Mouse (Mus musculus) liver, embryonic 14.5 days (tissue): ENCODE data around the gene Foxo6. TPM values are rescaled to one million over a fixed set of nuclear protein-coding genes. Genes with fewer than 3 reads are reported as not detected.

Source experiments
- ATAC-seq: fragments of 200-750 bp; cut with Nextera tagmentation; 2 replicates; pipeline ENCODE4 v1.8.0; 2017; ENCODE audit warnings: moderate number of reproducible peaks, mild to moderate bottlenecking, moderate library complexity; ENCODE audit not compliant: insufficient read depth
- DNase-seq, 3 experiments: peaks; one replicate each; pipeline ENCODE4 v3.0.0-alpha.2; 2012 to 2013; ENCODE audit warnings: low read depth in 3 of 3, low spot score in 3 of 3
- H3K27ac ChIP-seq: fragments of 300-500 bp; sonication (generic); 2 replicates; pipeline ENCODE4 v1.5.1; 2014; ENCODE audit warnings: moderate library complexity, mild to moderate bottlenecking, control low read depth, inconsistent platforms
- H3K27me3 ChIP-seq: fragments of 300-500 bp; sonication (generic); 2 replicates; pipeline ENCODE4 v1.6.1; 2014; ENCODE audit warnings: mild to moderate bottlenecking, low read length, moderate library complexity; ENCODE audit not compliant: control insufficient read depth, insufficient read depth
- H3K36me3 ChIP-seq: fragments of 300-500 bp; sonication (generic); replicated peaks from 2 replicates; pipeline ENCODE4 v1.6.1; 2014; ENCODE audit warnings: low read depth; ENCODE audit not compliant: control insufficient read depth, insufficient read depth
- H3K4me1 ChIP-seq, 2 experiments: fragments of 200-500 bp in 1 of 2; fragments of 300-500 bp in 1 of 2; sonication (generic) in 1 of 2; replicated peaks; 2 replicates each; pipeline ENCODE4 v1.6.1; 2012 to 2014; ENCODE audit warnings: antibody characterized with exemption in 1 of 2, inconsistent platforms in 1 of 2, low read length in 1 of 2; ENCODE audit not compliant: control insufficient read depth in 2 of 2, insufficient read depth in 2 of 2
- H3K4me2 ChIP-seq: fragments of 300-500 bp; sonication (generic); 2 replicates; pipeline ENCODE4 v1.6.1; 2014; ENCODE audit warnings: low read depth, mild to moderate bottlenecking, control low read depth, moderate library complexity
- H3K4me3 ChIP-seq, 2 experiments: fragments of 200-500 bp in 1 of 2; fragments of 300-500 bp in 1 of 2; sonication (generic) in 1 of 2; 2 replicates each; pipeline ENCODE4 v1.5.1; 2012 to 2014; ENCODE audit warnings: low read depth in 2 of 2, low read length in 2 of 2, mild to moderate bottlenecking in 2 of 2, control low read depth in 1 of 2, inconsistent platforms in 1 of 2, moderate library complexity in 1 of 2; ENCODE audit not compliant: insufficient read depth in 1 of 2
- H3K9ac ChIP-seq: fragments of 300-500 bp; sonication (generic); replicated peaks from 2 replicates; pipeline ENCODE4 v1.6.1; 2014; ENCODE audit warnings: mild to moderate bottlenecking, control low read depth, moderate library complexity
- H3K9me3 ChIP-seq: fragments of 300-500 bp; sonication (generic); 2 replicates; pipeline ENCODE4 v1.6.1; 2016; ENCODE audit warnings: low read length, mixed read lengths; ENCODE audit not compliant: control insufficient read depth
- CTCF ChIP-seq: IDR thresholded peaks from 2 replicates; pipeline ENCODE4 v1.5.1; 2016; ENCODE audit warnings: antibody characterized with exemption, low read depth, control low read depth
- EP300 ChIP-seq: IDR thresholded peaks from 2 replicates; pipeline ENCODE4 v1.6.1; 2016; ENCODE audit warnings: antibody characterized with exemption, low read depth
- WGBS: fragments of 180-500 bp; shearing (Covaris S2); extraction: QIAGEN DNeasy Blood & Tissue Kit; methylation state at CpG from one replicate; pipeline ENCODE4 v1.1.7; 2014; ENCODE audit not compliant: insufficient replicate concordance; 5-methylcytosine and 5-hydroxymethylcytosine counted together
- polyA plus RNA-seq, 2 experiments: library from polyadenylated mRNA; depleted of rRNA in 1 of 2; stranded (reverse) in 1 of 2; unstranded in 1 of 2; fragments of >200 nt; fragmentation: Nextera tagmentation in 1 of 2; extraction: Ambion mirVana in 1 of 2; gene quantifications; 2 replicates each; pipeline versions ENCODE4 v1.2.1 to v1.2.3; 2012 to 2014

Foxo6 gene
- polyA plus RNA-seq, 2 experiments = 0.06 TPM; not detected in 1

DNA sequence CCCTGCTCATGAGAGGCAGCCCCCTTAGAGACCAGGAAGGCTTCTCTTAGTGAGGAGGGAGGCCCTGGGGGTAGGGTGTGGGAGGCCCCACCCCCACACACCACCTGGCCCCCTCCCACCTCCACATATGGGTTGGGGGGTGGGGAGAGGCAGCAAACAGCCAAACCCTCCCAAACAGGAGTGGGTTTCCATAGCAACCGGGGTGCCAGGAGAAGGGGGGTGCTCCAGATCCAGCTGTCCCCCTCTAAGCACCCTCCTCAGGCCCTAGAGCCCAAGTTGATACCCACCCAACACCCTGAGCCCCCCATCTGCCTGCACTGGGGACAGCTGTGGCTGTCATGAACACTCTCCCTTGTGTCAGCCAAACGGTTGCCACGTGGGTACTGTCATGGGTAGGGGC, 6.1 kb downstream of the Foxo6 start:
- no peaks in the 10 kb centered on the region for H3K9me3 ChIP-seq
- DNase-seq = no peak
- no peak overlapping the region for H3K4me2 ChIP-seq
- H3K9ac ChIP-seq = no peak overlapping the region
- 62% methylated on average over 3 of the region's 3 CpGs for WGBS
- no peak overlapping the region for H3K4me3 ChIP-seq
- ATAC-seq = no peak
- no peaks in the 10 kb centered on the region for H3K4me1 ChIP-seq
- H3K27ac ChIP-seq = no peak overlapping the region
- TF ChIP-seq CTCF (no peak), EP300 (no peak)
- peaks cover 42% of the 10 kb centered on the region for H3K27me3 ChIP-seq
- no peaks in the 10 kb centered on the region for H3K36me3 ChIP-seq

- Histone ChIP-seq H3K27ac (no peak overlapping the region), H3K4me3 (no peak overlapping the region), H3K27me3 (peaks cover 36% of the 10 kb centered on the region), H3K9ac (no peak overlapping the region), H3K36me3 (no peaks in the 10 kb centered on the region), H3K4me1 (no peaks in the 10 kb centered on the region), H3K9me3 (no peaks in the 10 kb centered on the region), H3K4me2 (no peak overlapping the region)
- DNase-seq (no peak), ATAC-seq (no peak)
- WGBS = 64% methylated on average over 12 of the region's 12 CpGs
- no peak for TF ChIP-seq EP300
- TF ChIP-seq CTCF = no peak
Measured at GRCm38 (mm10) chr4:120280432-120280831, 6.7 kb downstream of the Foxo6 start.

- H3K27ac ChIP-seq = no peak overlapping the region
- no peak for TF ChIP-seq CTCF
- TF ChIP-seq EP300 = no peak
- DNase-seq = no peak
- no peak overlapping the region for H3K4me2 ChIP-seq
- H3K4me1 ChIP-seq = no peaks in the 10 kb centered on the region
- no peak overlapping the region for H3K4me3 ChIP-seq
- peaks cover 7% of the 10 kb centered on the region for H3K27me3 ChIP-seq
- no peaks in the 10 kb centered on the region for H3K9me3 ChIP-seq
- no peak overlapping the region for H3K9ac ChIP-seq
- no peaks in the 10 kb centered on the region for H3K36me3 ChIP-seq
- 33% methylated on average over 4 of the region's 4 CpGs for WGBS
- no peak for ATAC-seq
Measured at GRCm38 (mm10) chr4:120277255-120277928, 9.8 kb downstream of the Foxo6 start.

- ATAC-seq (no peak), DNase-seq (no peak)
- Histone ChIP-seq H3K9ac (no peak overlapping the region), H3K4me1 (no peaks in the 10 kb centered on the region), H3K9me3 (no peaks in the 10 kb centered on the region), H3K36me3 (no peaks in the 10 kb centered on the region), H3K4me2 (no peak overlapping the region), H3K4me3 (no peak overlapping the region), H3K27ac (no peak overlapping the region), H3K27me3 (peaks cover 2% of the 10 kb centered on the region)
- no peak for TF ChIP-seq CTCF
- no peak for TF ChIP-seq EP300
- 57% methylated on average over 9 of the region's 9 CpGs for WGBS
Measured at GRCm38 (mm10) chr4:120275487-120275886, 11.7 kb downstream of the Foxo6 start.

- Histone ChIP-seq H3K27me3 (peaks cover 21% of the 10 kb centered on the region), H3K9ac (no peak overlapping the region), H3K27ac (no peak overlapping the region), H3K4me2 (no peak overlapping the region), H3K36me3 (no peaks in the 10 kb centered on the region), H3K9me3 (no peaks in the 10 kb centered on the region), H3K4me3 (no peak overlapping the region), H3K4me1 (no peaks in the 10 kb centered on the region)
- no peak for TF ChIP-seq CTCF
- TF ChIP-seq EP300 = no peak
- 40% methylated on average over 7 of the region's 7 CpGs for WGBS
- no peak for ATAC-seq
- no peak for DNase-seq
Measured at GRCm38 (mm10) chr4:120273594-120273993, 13.6 kb downstream of the Foxo6 start.
